In the genomic region with DNA sequence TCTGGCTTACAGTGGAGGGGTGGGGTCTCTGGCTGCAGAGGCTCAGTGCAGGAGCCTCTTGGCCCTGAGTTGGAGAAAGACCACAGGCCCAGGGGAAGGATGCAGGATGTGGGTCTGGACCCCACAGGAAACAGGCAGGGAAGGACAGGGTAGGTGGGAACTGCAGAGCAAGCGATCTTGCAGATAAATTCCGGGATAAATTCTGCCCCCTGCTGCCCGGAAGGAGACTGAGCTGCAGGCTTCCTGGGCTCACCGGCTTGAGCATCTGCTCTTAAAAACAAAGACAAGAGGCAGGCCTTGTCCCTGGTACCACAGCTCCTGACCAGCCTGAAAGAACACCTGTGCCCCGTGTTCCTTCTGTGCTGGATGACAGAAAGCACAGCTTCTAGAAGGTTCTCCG, we compare ENCODE assay signal across 10 mouse cellular contexts.
A peak's percentile ranks its signal among the peaks of the same experiment; 100 is the strongest.
DNase-seq lines count a peak whose midpoint lies in the region; ATAC-seq and TF ChIP-seq lines count a peak whose summit lies in the region.
"Had no signal": no experiment of that assay in that cellular context is flagged by ENCODE, and none has a peak within 500 bp of the region (broad histone marks: within the 10 kb centered on the region; RNA-seq: fewer than 3 reads in every experiment).

No protein-coding gene starts in this region.

- no peaks in the 10 kb centered on the region for H3K4me1 ChIP-seq in forebrain, embryonic 11.5 days (replicated peaks; ENCODE audit: control insufficient read depth, insufficient read depth, low read length)
- peaks cover 6% of the 10 kb centered on the region; the same call in 1 of the 2 replicates for H3K4me1 ChIP-seq in forebrain, embryonic 12.5 days
- no peaks in the 10 kb centered on the region for H3K4me1 ChIP-seq in liver, embryonic 14.5 days (replicated peaks; ENCODE audit: control insufficient read depth in 2 of 2, insufficient read depth in 2 of 2, low read length in 1 of 2)
- H3K4me1 ChIP-seq: liver, embryonic 13.5 days had no signal

- WGBS in forebrain, embryonic 11.5 days: 19% methylated on average over 6 of the region's 6 CpGs
- 20% methylated on average over 6 of the region's 6 CpGs for WGBS in forebrain, embryonic 12.5 days
- WGBS in liver, embryonic 14.5 days (ENCODE audit: insufficient replicate concordance): 12% methylated on average over 6 of the region's 6 CpGs

- H3K4me3 ChIP-seq in forebrain, embryonic 11.5 days (ENCODE audit: low read depth, low read length): no peak overlapping the region
- H3K4me3 ChIP-seq in forebrain, embryonic 12.5 days (replicated peaks): no peak overlapping the region
- H3K4me3 ChIP-seq in liver, embryonic 14.5 days (ENCODE audit: insufficient read depth in 1 of 2, low read depth in 2 of 2, low read length in 2 of 2): no peak overlapping the region
- H3K4me3 ChIP-seq: erythroblast, embryonic 14.5 days; liver, embryonic 13.5 days had no signal

- H3K9ac ChIP-seq in forebrain, embryonic 11.5 days (ENCODE audit: low read length): no peak overlapping the region
- H3K9ac ChIP-seq in forebrain, embryonic 12.5 days: no peak overlapping the region
- no peak overlapping the region for H3K9ac ChIP-seq in liver, embryonic 14.5 days (replicated peaks)
- H3K9ac ChIP-seq: liver, embryonic 13.5 days had no signal

- peak; percentile 70 for DNase-seq in forebrain, embryonic 11.5 days (ENCODE audit: low spot score)
- peak; percentile 3 for DNase-seq in urinary bladder, postnatal 14 days (ENCODE audit: low spot score)
- no peak for DNase-seq in urinary bladder, postnatal 25 days (ENCODE audit: low spot score)
- DNase-seq in kidney, adult 9 months: peak; percentile 10
- DNase-seq in liver, embryonic 14.5 days (ENCODE audit: low read depth in 3 of 3, low spot score in 3 of 3): no peak
- no peak for DNase-seq in Muller cell, postnatal 12 days (ENCODE audit: inconsistent ontology term)
- DNase-seq: liver, embryonic 13.5 days had no signal

- ATAC-seq in forebrain, embryonic 11.5 days (replicated peaks; ENCODE audit: low FRiP score): 0 out of 2 replicates have a peak, but pooled peaks have one; percentile 36
- no peak for ATAC-seq in forebrain, embryonic 12.5 days (ENCODE audit: low FRiP score)
- ATAC-seq in liver, embryonic 14.5 days (ENCODE audit: insufficient read depth): no peak
- no peak for ATAC-seq in granulocyte monocyte progenitor cell, adult 5-6 weeks (replicated peaks; ENCODE audit: poor library complexity, severe bottlenecking)

- H3K4me2 ChIP-seq in forebrain, embryonic 11.5 days (ENCODE audit: low read depth, low read length, severe bottlenecking): no peak overlapping the region
- no peak overlapping the region for H3K4me2 ChIP-seq in forebrain, embryonic 12.5 days
- H3K4me2 ChIP-seq in liver, embryonic 14.5 days (ENCODE audit: low read depth): no peak overlapping the region
- H3K4me2 ChIP-seq: liver, embryonic 13.5 days had no signal

- no peaks in the 10 kb centered on the region for H3K27me3 ChIP-seq in forebrain, embryonic 11.5 days (ENCODE audit: control insufficient read depth, insufficient read depth, low read length)
- peaks cover 4% of the 10 kb centered on the region; the same call in 1 of the 2 replicates for H3K27me3 ChIP-seq in forebrain, embryonic 12.5 days
- no peaks in the 10 kb centered on the region for H3K27me3 ChIP-seq in liver, embryonic 14.5 days (ENCODE audit: control insufficient read depth, insufficient read depth, low read length)
- H3K27me3 ChIP-seq: liver, embryonic 13.5 days had no signal

- no peak for TF ChIP-seq EP300 in liver, embryonic 14.5 days (IDR thresholded peaks at IDR 0.05; ENCODE audit: low read depth)

- no peaks in the 10 kb centered on the region for H3K9me3 ChIP-seq in forebrain, embryonic 11.5 days (ENCODE audit: control insufficient read depth, low read length)
- no peaks in the 10 kb centered on the region for H3K9me3 ChIP-seq in forebrain, embryonic 12.5 days
- no peaks in the 10 kb centered on the region for H3K9me3 ChIP-seq in liver, embryonic 14.5 days (ENCODE audit: control insufficient read depth, low read length)

- H3K36me3 ChIP-seq in forebrain, embryonic 11.5 days (ENCODE audit: control insufficient read depth, insufficient read depth, low read length): no peaks in the 10 kb centered on the region
- no peaks in the 10 kb centered on the region for H3K36me3 ChIP-seq in forebrain, embryonic 12.5 days (replicated peaks)
- no peaks in the 10 kb centered on the region for H3K36me3 ChIP-seq in liver, embryonic 14.5 days (replicated peaks; ENCODE audit: control insufficient read depth, insufficient read depth, low read depth)
- H3K36me3 ChIP-seq: liver, embryonic 13.5 days had no signal

- TF ChIP-seq CTCF in liver, embryonic 14.5 days (IDR thresholded peaks at IDR 0.05; ENCODE audit: low read depth): 0 out of 2 replicates have a peak, but pooled peaks have one; percentile 10

- H3K27ac ChIP-seq in forebrain, embryonic 11.5 days (ENCODE audit: low read depth, low read length): no peak overlapping the region
- H3K27ac ChIP-seq in forebrain, embryonic 12.5 days: no peak overlapping the region
- no peak overlapping the region for H3K27ac ChIP-seq in liver, embryonic 14.5 days
- H3K27ac ChIP-seq: liver, embryonic 13.5 days had no signal

Comparison
In these comparisons a context has a peak if more than half of its experiments do, and no peak if none do; other contexts are left out.
1. DNase-seq: peak in forebrain, embryonic 11.5 days (single experiment), urinary bladder, postnatal 14 days (single experiment) and kidney, adult 9 months (single experiment); none in urinary bladder, postnatal 25 days (single experiment), liver, embryonic 14.5 days (0 of 3) and Muller cell, postnatal 12 days (single experiment).